Mouse (Mus musculus): Measurements from ENCODE around the gene Rpl35a.

Rpl35a gene
- long read RNA-seq, experiment 1, transcript Rpl35a-202 (4 exons, 518 nt), result minor isoform, 18 of 166 reads
- long read RNA-seq, experiment 1, transcript Rpl35a-201 (5 exons, 491 nt), result minor isoform, 31 of 166 reads
- long read RNA-seq, experiment 1, transcript Rpl35a-205 (5 exons, 510 nt), result major isoform, 93 of 166 reads
- long read RNA-seq, experiment 1, transcript Rpl35a-204 (5 exons, 500 nt), result minor isoform, 7 of 166 reads
- long read RNA-seq, experiment 1, partial matches to known transcripts, result 1 of 166 reads
- long read RNA-seq, experiment 1, other reads (novel, unspliced or antisense), result 11 of 166 reads
- long read RNA-seq, experiment 2, transcript Rpl35a-203 (5 exons, 519 nt), result minor isoform, 14 of 268 reads
- long read RNA-seq, experiment 2, transcript Rpl35a-202 (4 exons, 518 nt), result minor isoform, 44 of 268 reads
- long read RNA-seq, experiment 2, transcript Rpl35a-201 (5 exons, 491 nt), result minor isoform, 33 of 268 reads
- long read RNA-seq, experiment 2, transcript Rpl35a-205 (5 exons, 510 nt), result major isoform, 136 of 268 reads
- long read RNA-seq, experiment 2, partial matches to known transcripts, result 8 of 268 reads
- long read RNA-seq, experiment 2, other reads (novel, unspliced or antisense), result 22 of 268 reads

GRCm38 (mm10) chr16:33056095-33056785 lies at the start of gene Rpl35a, which contains the start of gene Iqcg:
TSS of gene Rpl35a (plus strand) at chr16:33056453.
TSS of gene Iqcg (minus strand) at chr16:33056218.
- intact Hi-C loops (cut with DNase I), result no loop called here

DNA sequence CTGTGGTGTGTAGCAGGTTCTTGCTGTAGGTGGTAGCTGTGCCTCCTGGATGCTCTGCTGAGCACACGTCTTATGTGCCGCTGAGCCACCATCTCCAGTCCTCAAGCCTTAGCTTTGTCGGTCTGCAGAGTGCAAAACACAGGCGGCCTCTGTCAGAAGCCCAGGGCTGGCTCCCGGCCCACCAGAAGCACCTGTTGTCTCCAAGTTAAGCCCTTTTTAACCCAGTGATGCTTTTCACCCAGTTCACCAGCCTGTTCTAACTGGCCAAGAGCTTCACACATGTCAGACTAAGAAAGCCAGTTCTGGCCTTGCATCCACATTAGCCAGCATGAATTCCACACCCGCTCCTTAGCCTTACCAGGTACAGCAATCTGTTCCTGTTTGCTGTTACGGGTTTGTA lies 49.4 kb upstream of the Rpl35a start:
- intact Hi-C loops (cut with DNase I), result no loop called here

- intact Hi-C loops (cut with DNase I), result no loop called here
These were observed 48.8 kb upstream of the Rpl35a start for GRCm38 (mm10) chr16:33007436-33007835.

DNA sequence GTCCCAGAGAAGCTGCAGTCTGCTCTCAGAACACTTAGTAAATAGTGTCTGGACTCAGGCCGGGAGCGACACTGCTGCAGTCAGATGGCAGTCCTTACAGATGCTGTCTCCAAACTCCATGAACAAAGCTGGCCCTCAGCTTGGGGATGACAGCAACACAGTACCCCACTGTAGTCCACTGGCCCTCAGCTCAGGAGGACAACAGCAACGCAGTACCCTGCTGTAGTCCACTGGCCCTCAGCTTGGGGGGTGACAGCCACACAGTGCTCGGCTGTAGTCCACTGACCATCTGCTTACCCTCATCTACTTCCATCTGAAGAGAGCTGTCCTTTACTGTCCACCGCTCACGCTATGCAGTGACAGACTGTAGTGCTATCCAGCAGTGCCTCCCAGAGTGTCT lies 46.1 kb upstream of the Rpl35a start:
- intact Hi-C loops (cut with DNase I), result no loop called here

DNA sequence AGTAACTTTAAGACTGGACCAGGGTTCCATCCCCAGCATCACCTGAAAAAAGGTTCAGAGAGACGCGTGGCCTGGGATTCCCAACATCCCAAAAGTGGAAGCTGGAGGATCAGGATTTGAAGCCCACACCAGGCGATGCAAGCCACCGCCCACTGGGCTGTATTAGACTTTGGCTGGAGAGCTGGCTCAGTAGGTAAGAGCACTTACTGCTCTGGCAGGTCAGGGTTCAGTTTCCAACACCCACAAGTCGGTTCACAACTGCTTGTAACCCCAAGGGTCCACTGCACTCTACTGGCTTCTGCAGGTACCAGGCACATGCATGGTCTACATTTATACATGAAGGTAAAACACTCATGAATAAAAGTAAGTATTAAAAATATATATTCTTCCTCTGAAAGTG lies 42.5 kb upstream of the Rpl35a start:
- intact Hi-C loops (cut with DNase I), result no loop called here

DNA sequence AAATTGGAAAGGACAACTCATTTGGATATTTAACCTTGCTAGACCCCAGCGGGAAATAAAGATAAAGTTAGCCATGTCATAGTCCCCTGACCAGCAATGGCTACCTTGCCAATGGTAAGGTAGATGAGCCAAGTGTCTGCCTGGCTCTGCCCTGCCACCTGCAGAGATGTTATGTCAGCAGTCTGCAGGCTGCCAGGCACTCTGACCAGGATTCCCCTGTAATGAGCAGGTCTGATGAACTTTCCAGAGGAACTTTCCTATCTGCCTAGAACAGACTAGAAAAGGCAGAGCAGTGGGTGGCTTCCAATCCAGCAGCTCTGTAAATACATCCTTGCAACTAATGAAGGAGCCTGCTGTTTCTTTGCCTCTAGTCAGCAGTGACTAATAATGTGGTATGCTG lies 41.3 kb upstream of the Rpl35a start:
- intact Hi-C loops (cut with DNase I), result no loop called here

DNA sequence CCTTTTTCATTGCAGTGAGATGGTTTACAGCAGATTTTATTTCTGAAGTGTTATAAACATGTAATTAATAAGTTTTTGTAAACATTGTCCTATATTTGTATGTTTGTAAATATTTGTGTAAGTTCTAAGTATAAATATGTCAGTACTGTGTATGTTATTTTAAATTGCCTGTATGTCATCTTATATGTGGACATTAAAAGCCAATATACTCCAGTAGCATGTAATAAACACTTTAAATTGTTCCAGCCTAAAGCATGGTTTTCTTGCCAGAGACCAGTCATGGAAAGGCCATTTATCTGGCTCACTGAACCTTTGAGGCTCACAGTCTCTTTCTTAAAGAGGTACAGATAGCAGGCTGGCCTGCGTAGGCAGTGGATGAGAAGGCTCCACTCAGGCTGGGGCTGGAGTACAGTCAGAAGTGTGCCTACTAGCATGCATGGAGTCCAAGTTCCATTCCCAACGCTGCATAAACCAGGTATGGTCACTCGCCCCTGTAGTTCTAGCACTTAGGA lies 40.8 kb upstream of the Rpl35a start:
- intact Hi-C loops (cut with DNase I), result no loop called here

DNA sequence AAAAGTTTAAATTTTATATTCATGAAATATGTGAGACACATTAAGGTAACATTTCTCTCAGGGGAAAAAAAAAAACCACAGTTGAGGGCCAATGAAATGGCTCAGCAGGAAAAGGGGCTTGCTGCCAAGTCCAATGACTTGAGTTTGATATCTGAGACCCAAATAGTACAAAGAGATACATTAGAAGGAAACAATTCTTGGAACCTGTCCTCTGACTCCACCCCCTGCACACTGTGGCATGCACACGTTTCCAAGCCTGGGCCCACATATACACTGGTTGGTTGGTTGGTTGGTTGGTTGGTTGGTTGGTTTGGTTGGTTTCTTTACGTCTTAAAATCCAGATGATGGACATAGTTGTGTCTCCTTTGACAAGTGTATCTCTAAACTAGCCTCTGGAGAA lies 40.3 kb upstream of the Rpl35a start:
- intact Hi-C loops (cut with DNase I), result no loop called here

GRCm38 (mm10) chr16:33017677-33018349 lies 38.4 kb upstream of the Rpl35a start:
- intact Hi-C loops (cut with DNase I), result no loop called here

DNA sequence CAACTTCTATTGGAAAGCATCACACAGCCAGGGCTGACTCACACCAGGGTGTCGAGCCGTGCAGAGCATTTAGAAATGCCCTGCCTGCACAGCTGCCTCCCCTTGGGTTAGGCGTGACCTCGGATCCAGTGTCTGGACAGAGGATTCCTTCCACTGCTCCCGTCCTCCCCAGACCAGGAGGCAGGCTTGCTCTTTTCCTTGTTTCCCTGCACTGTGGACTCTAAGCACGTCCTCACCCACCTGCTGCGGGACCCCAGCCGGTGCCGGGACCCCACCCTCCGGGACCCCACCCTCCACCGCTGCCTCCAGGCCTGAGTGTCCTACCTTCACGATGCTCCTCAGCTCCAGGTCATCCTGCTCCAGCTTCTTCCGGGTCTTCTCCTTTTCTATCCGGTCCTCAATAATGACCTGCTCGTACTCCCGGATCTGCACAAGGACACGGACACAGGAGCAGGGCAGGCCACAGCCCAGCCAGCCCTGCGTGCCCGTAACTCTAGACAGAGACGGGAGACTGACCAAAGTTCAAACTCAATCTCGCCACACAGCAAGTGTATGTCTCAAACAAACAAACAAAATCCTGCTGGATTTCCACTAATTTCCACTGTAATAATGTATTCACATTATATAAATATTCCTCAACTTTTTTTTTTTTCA lies 37.0 kb upstream of the Rpl35a start:
- intact Hi-C loops (cut with DNase I), result no loop called here

GRCm38 (mm10) chr16:33021381-33021780 lies 34.9 kb upstream of the Rpl35a start:
- intact Hi-C loops (cut with DNase I), result loop anchor here (5.0 kb wide), 1 partner anchor 136 kb away; no protein-coding TSS in a partner anchor

- intact Hi-C loops (cut with DNase I), result loop anchor here (5.0 kb wide), 1 partner anchor 134 kb away; no protein-coding TSS in a partner anchor
These were observed 32.5 kb upstream of the Rpl35a start for GRCm38 (mm10) chr16:33023750-33024149.

GRCm38 (mm10) chr16:33024456-33025104 lies 31.7 kb upstream of the Rpl35a start:
- intact Hi-C loops (cut with DNase I), result loop anchor here (5.0 kb wide), 1 partner anchor 133 kb away; no protein-coding TSS in a partner anchor

DNA sequence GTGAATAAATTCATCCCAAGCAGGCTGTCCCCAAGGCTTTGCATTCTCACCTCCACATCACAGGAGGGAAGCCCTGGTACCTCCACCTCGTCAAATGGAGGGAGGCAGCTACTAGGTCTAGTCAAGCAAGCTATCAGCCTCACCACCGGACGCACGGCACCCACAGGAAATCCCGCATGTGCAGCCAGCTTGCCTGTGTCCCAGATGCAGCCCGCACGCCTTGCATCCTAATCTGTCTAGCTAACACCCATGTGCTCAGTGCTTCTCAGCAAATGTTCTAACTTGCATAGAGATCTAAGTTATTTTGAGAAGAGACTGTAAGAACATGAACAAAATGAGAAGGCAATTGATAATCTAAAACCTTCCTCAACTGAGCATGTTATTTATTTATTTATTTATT lies 29.9 kb upstream of the Rpl35a start:
- intact Hi-C loops (cut with DNase I), result no loop called here

DNA sequence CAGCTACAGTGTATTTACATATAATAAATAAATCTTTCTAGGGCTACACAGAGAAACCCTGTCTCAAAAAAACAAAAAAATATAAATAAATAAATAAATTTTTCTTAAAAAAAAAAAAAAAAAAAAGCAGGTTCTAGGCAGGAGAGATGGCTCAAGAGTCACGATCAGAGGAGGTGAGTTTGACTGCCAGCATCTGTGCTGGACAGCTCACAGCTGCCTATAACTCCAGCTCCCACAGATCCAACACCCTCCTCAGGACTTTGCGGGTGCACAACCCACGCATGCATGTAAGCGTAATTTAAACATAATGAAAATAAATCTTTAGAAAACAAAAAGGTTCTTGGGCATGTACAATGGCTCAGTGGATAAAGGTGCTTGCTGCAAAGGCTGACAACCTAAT lies 20.2 kb upstream of the Rpl35a start:
- intact Hi-C loops (cut with DNase I), result no loop called here

DNA sequence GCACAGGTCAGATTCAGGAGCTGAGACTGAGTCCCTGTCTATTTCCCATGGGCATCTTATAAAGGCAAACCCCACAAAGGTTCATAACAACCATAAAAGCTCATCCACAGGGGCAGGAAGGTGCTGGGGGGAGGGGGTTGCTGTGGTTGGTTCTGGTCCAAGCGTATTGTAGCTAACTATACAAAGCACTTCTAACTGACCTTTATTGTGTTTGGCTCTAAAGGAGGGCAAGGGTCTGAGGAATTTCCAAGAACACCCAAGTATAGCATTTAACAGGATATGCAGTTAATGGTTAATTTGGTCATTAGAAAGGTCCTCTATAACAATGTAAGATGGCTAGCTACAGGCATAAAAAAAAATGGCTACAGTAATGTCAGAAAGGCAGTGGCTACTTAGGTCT lies 13.6 kb upstream of the Rpl35a start:
- intact Hi-C loops (cut with DNase I), result no loop called here

- intact Hi-C loops (cut with DNase I), result no loop called here
These were observed 13.0 kb upstream of the Rpl35a start for GRCm38 (mm10) chr16:33043268-33043667.

GRCm38 (mm10) chr16:33048004-33048403 lies 8.2 kb upstream of the Rpl35a start:
- intact Hi-C loops (cut with DNase I), result no loop called here

- intact Hi-C loops (cut with DNase I), result no loop called here
These were observed 7.6 kb upstream of the Rpl35a start for GRCm38 (mm10) chr16:33048686-33049085.

DNA sequence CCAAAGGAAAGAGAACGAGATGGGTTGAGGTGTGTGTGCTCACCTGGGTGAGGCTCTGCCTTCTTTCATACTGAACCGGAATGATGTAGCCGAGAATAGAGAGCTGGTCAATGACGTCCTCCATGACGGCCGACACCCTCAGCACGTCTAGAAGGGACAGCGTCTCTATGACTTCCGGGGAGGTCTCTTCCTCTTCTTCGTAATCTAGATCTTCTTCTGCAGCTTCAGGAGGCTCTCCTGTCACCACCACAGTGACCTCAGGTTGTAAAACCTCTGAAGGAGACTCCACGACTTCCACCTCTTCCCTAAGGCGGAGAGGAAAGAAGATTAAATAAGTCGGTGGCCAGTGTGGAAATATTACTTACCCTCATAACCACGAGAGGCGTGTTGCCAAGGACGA lies 6.4 kb upstream of the Rpl35a start:
- intact Hi-C loops (cut with DNase I), result no loop called here
